Mouse (Mus musculus) bone marrow, adult 2 months (tissue): ENCODE measurements around the gene Capns2. TPM values are rescaled to one million over a fixed set of nuclear protein-coding genes. Genes with fewer than 3 reads are reported as not detected.

Experiments used
- H3K27ac ChIP-seq: fragments of 200-500 bp; 2 replicates; pipeline ENCODE4 v1.5.1; 2012; ENCODE audit warnings: low read depth, mild to moderate bottlenecking, control low read depth, inconsistent platforms, low read length; ENCODE audit not compliant: control insufficient read depth, poor library complexity, insufficient read depth
- H3K4me1 ChIP-seq: fragments of 200-500 bp; 2 replicates; pipeline ENCODE4 v1.6.1; 2011; ENCODE audit warnings: low read length; ENCODE audit not compliant: control insufficient read depth, insufficient read depth
- H3K4me3 ChIP-seq: fragments of 200-500 bp; replicated peaks from 2 replicates; pipeline ENCODE3; 2011; ENCODE audit warnings: mild to moderate bottlenecking, low read depth, low read length, control low read depth; ENCODE audit not compliant: control insufficient read depth
- CTCF ChIP-seq: fragments of 200-500 bp; IDR thresholded peaks from 2 replicates; pipeline ENCODE4 v1.5.1; 2011; ENCODE audit warnings: low read length, control low read depth; ENCODE audit not compliant: control insufficient read depth, insufficient read depth
- POLR2A ChIP-seq: fragments of 200-500 bp; IDR thresholded peaks from 2 replicates; pipeline ENCODE4 v1.6.1; 2011; ENCODE audit warnings: low read depth, mild to moderate bottlenecking, control low read depth, low read length, borderline replicate concordance; ENCODE audit not compliant: control insufficient read depth
- WGBS: fragments of 180-500 bp; shearing (Covaris S2); methylation state at CpG from one replicate; pipeline ENCODE4 v1.1.7; 2018; 5-methylcytosine and 5-hydroxymethylcytosine counted together
- polyA plus RNA-seq: library from polyadenylated mRNA; stranded (reverse); fragments of >200 nt; gene quantifications from 2 replicates; pipeline ENCODE4 v1.2.4, GENCODE M21; 2011; ENCODE audit warnings: low replicate concordance; ENCODE audit not compliant: missing spikeins, insufficient read depth, insufficient read length

Gene Capns2
- polyA plus RNA-seq, 1 experiment: 2.0 TPM

DNA sequence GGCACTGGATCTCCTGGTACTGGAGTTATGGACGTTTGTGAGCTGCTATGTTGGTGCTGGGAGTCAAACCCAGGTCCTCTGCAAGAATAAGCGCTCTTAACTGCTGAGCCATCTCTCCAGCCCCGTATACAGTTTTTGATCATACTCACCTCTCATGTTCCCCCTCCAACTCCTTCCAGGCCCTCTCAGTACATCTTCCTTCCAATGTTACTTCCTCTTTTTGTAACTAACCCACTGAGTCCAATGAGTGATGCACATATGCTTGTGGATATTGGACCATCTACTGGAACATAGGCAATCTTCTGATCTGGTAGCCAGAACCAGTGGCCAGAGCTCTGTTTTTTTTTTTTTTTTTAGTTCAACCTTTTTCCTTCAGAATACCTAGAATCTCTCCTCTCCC is 14.9 kb downstream of the Capns2 start:
- WGBS: 61% methylated on average over 3 of the region's 3 CpGs
- H3K4me3 ChIP-seq: no peak overlapping the region
- no peak overlapping the region for H3K27ac ChIP-seq
- no peaks in the 10 kb centered on the region for H3K4me1 ChIP-seq
- no peak for TF ChIP-seq CTCF

DNA sequence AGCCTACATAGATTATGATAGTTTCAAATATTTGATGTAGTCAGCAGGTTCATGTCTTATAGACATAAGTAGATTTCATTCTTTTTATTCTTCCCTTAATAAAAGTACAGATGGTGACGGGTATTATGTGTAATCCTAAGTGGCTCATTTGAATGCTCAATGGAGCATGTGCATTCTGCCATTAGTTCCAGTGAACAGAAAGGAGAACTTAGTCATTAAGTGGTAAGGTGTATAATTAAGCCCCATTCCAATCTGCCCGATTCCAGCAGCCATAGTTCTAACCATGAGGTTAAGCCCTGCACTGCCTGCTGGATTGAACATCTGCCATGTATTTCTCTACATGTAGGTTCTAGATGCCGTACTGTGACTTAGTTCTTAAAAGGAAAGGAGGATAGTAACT is 20.6 kb downstream of the Capns2 start:
- TF ChIP-seq CTCF: no peak
- no peaks in the 10 kb centered on the region for H3K4me1 ChIP-seq
- H3K27ac ChIP-seq: no peak overlapping the region
- 82% methylated on average over 3 of the region's 3 CpGs for WGBS
- no peak overlapping the region for H3K4me3 ChIP-seq

DNA sequence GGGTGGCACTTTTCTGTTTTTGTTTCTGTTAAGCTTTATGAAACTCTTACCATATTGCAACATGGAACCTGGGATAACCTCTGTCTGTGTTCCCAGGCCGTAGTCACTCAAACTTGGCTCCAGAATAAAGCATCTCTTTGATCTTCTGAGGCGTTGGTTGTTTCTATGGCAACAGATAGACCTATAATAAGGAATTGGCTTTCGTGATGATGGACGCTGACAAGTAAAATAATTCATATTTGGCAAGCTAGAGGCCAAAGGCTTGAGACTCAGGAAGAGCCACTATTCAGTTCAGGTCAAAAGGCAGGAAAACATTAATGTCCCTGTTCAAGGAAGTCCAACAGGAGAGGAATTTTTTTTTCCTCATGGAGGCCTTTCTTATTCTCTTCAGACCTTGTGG is 27.8 kb downstream of the Capns2 start:
- H3K27ac ChIP-seq: no peak overlapping the region
- H3K4me1 ChIP-seq: no peaks in the 10 kb centered on the region
- TF ChIP-seq CTCF: no peak
- no peak for TF ChIP-seq POLR2A
- H3K4me3 ChIP-seq: no peak overlapping the region
- 80% methylated on average over 4 of the region's 4 CpGs for WGBS

DNA sequence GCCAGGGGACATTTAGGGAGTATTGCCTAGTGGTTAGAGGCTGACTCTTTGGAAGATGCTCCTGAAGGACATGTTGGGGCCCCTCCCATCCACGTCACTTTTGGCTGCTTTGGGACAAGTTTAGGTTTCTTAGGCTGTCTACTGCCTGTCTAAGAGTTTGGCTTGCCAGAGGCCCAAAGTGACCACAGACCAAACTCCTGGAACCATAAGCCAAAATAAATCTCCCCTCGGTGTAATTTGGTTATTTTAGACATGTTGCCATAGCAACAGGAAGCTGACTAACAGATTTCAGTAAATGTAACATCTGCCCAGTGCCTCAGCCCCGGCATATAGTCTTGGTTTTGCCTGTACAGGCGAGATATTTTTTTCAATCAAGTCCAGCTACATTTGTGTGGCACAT is 36.8 kb downstream of the Capns2 start:
- 49% methylated on average over 4 of the region's 4 CpGs for WGBS
- no peak overlapping the region for H3K27ac ChIP-seq
- TF ChIP-seq CTCF (no peak), POLR2A (no peak)
- H3K4me3 ChIP-seq: no peak overlapping the region
- H3K4me1 ChIP-seq: no peaks in the 10 kb centered on the region

DNA sequence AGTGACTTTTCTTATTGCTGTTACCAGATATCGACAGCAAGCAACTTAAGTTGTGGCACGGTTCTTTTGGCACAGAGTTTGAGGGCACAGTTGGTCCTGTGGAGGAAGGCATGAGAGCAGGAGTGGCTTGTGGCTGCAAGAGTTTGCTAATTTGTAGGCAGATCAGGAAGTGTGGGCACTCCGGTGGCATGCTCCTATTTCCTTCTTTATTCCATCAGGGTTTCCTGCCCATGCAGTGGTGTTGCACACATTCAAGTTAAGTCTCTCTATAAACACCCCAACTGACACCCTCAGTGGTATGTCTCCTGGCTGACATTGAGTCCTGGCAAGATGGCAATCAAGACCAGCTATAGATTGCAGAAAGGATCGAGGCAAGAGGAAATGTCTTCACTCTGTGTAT is 47.9 kb downstream of the Capns2 start:
- Histone ChIP-seq H3K27ac (no peak overlapping the region), H3K4me1 (peaks cover 4% of the 10 kb centered on the region), H3K4me3 (no peak overlapping the region)
- no peak for TF ChIP-seq POLR2A
- TF ChIP-seq CTCF: no peak
- WGBS: 5% methylated on average over 4 of the region's 4 CpGs

DNA sequence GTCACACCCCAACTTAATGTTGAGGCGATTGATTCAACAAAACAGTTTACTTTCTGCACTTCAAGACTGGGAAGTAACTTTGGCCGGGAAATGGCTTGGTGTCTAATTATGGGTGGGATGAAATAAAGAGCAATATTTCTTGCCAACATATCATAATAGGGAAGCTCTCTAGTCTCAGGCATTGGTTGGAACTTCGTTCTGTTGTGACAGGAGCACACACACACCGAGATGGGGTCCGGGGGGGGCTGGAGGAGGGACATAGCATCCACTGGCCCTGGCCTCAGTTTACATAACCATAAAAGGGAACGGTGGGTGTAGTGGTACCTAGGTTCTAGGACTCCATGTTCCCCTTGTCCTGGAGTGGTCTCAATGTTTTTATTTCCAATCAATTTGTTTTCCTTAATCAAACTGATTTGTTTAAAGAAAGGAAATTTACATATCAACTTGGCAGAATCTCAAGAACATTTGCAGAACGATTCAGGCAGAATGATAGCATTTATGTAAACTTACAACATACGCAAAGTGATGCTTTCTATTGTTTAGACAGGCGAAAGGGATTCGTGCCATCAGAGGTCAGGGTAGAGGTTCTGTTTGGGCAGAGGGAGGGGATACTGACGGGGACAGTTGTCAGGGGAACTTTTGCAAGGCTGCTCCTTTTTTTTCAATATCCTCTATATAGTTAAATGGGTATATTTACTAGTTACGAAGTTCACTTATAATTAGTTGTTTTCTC is 49.6 kb downstream of the Capns2 start:
- Histone ChIP-seq H3K27ac (no peak overlapping the region), H3K4me3 (no peak overlapping the region), H3K4me1 (peaks cover 4% of the 10 kb centered on the region)
- TF ChIP-seq CTCF (no peak), POLR2A (no peak)
- 67% methylated on average over 12 of the region's 12 CpGs for WGBS

Other genes with a start within 250 kb of the Capns2 start
- gene Irx6, start 227.1 kb upstream of the Capns2 start, polyA plus RNA-seq: not detected in 2 replicates
- 3.0 and 9.6 TPM in 2 replicates for gene Mmp2, start 74.1 kb upstream of the Capns2 start, polyA plus RNA-seq
- 8.1 and 14.8 TPM in 2 replicates for gene Lpcat2, start 46.1 kb upstream of the Capns2 start, polyA plus RNA-seq
- gene Slc6a2, start 58.7 kb downstream of the Capns2 start, polyA plus RNA-seq: not detected in 2 replicates
- gene Ces1a, start 146.8 kb downstream of the Capns2 start, polyA plus RNA-seq: not detected in 2 replicates
- 0.77 TPM in 1 of 2 replicates, not detected in the other for gene Ces1b, start 178.6 kb downstream of the Capns2 start, polyA plus RNA-seq
- 1.8 and 8.6 TPM in 2 replicates for gene Ces1c, start 229.9 kb downstream of the Capns2 start, polyA plus RNA-seq